Mouse (Mus musculus) stomach, embryonic 15.5 days (tissue): ENCODE measurements around the gene Foxred1. TPM values are rescaled to one million over a fixed set of nuclear protein-coding genes. Genes with fewer than 3 reads are reported as not detected.

ENCODE experiments used
- ATAC-seq: fragments of 200-750 bp; cut with Nextera tagmentation; 2 replicates; pipeline ENCODE4 v1.8.0; 2017; ENCODE audit warnings: low read depth, moderate number of reproducible peaks, moderate TSS enrichment; ENCODE audit not compliant: insufficient read depth, low FRiP score
- H3K27ac ChIP-seq: fragments of 300-500 bp; sonication (generic); 2 replicates; pipeline ENCODE4 v1.5.1; 2015; ENCODE audit warnings: mild to moderate bottlenecking, inconsistent platforms
- H3K27me3 ChIP-seq: fragments of 300-500 bp; sonication (generic); replicated peaks from 2 replicates; pipeline ENCODE4 v1.6.1; 2015; ENCODE audit warnings: inconsistent platforms
- H3K36me3 ChIP-seq: fragments of 300-500 bp; sonication (generic); 2 replicates; pipeline ENCODE4 v1.6.1; 2015; ENCODE audit warnings: inconsistent platforms
- H3K4me1 ChIP-seq: fragments of 300-500 bp; sonication (generic); 2 replicates; pipeline ENCODE4 v1.6.1; 2015; ENCODE audit warnings: inconsistent platforms
- H3K4me2 ChIP-seq: fragments of 300-500 bp; sonication (generic); 2 replicates; pipeline ENCODE4 v1.6.1; 2015; ENCODE audit warnings: mild to moderate bottlenecking, inconsistent platforms
- H3K4me3 ChIP-seq: fragments of 300-500 bp; sonication (generic); replicated peaks from 2 replicates; pipeline ENCODE4 v1.5.1; 2015; ENCODE audit warnings: inconsistent platforms
- H3K9ac ChIP-seq: fragments of 300-500 bp; sonication (generic); 2 replicates; pipeline ENCODE4 v1.6.1; 2015; ENCODE audit warnings: inconsistent platforms
- H3K9me3 ChIP-seq: fragments of 300-500 bp; sonication (generic); 2 replicates; pipeline ENCODE4 v1.6.1; 2016; ENCODE audit warnings: inconsistent platforms
- WGBS: fragments of 180-500 bp; shearing (Covaris S2); methylation state at CpG from one replicate; pipeline ENCODE4 v1.1.7; 2015; 5-methylcytosine and 5-hydroxymethylcytosine counted together
- polyA plus RNA-seq: library from polyadenylated mRNA; unstranded; fragments of >200 nt; fragmentation: Nextera tagmentation; extraction: Ambion mirVana; gene quantifications from 2 replicates; pipeline ENCODE4 v1.2.1, GENCODE M21; 2015

The Foxred1 gene
- polyA plus RNA-seq, 1 experiment from 2014 or later = 39.7 TPM

DNA sequence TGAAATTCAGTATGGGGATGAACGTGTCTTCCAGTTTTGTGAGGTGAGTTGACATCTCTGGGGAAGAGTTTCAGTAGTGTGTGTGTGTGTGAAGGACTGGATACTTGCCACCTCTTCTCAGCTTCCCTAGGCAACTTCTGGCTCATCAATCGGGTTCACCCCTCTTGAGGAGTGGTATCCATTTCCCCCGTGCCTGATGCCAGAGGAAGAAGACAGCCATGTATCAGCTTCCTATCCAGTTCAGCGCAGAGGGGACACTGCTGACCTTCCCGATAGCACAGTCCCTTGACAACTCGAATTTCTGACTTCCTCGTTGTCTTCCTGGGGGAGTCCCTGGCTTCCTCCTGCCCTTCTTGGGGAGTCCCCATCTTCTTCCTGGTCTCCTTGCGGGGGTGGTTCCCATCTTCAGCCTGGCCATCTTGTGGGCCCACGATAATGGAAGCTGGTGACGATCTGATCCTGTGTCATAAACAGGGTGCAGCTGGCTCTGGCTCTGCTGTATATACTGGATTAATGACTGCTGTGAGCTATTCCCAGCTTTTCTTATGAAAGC lies 23.4 kb downstream of the Foxred1 start:
- WGBS = 81% methylated on average over 10 of the region's 10 CpGs

DNA sequence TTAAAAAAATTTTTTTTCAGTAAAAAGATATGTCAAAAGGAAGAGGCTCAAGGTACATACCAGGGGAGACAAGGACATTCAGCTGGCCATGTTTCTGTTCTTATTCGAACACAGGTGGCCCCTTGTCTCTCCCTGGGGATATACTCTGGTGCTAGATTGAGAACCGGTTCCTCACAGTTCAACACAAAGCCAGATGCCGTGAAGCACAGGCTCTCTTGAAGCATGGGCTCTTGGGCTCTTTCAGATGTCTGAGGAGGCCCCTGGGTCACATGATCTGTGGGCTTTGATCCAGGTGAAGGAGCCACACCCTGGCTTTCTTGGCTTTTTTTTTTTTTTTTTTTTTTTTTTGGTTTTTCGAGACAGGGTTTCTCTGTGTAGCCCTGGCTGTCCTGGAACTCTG lies 24.4 kb downstream of the Foxred1 start:
- Histone ChIP-seq H3K36me3 (peaks cover 6% of the 10 kb centered on the region), H3K4me3 (no peak overlapping the region), H3K4me1 (no peaks in the 10 kb centered on the region), H3K4me2 (no peak overlapping the region), H3K27ac (no peak overlapping the region), H3K9me3 (no peaks in the 10 kb centered on the region), H3K27me3 (no peaks in the 10 kb centered on the region), H3K9ac (no peak overlapping the region)
- no peak for ATAC-seq
- 75% methylated on average over 3 of the region's 4 CpGs for WGBS

More for the DNA sequence above, 23.4 kb downstream of the Foxred1 start:
- ATAC-seq = no peak
- Histone ChIP-seq H3K27ac (no peak overlapping the region), H3K9me3 (no peaks in the 10 kb centered on the region), H3K36me3 (peaks cover 6% of the 10 kb centered on the region), H3K4me3 (no peak overlapping the region), H3K9ac (no peak overlapping the region), H3K4me1 (no peaks in the 10 kb centered on the region), H3K4me2 (no peak overlapping the region), H3K27me3 (no peaks in the 10 kb centered on the region)

DNA sequence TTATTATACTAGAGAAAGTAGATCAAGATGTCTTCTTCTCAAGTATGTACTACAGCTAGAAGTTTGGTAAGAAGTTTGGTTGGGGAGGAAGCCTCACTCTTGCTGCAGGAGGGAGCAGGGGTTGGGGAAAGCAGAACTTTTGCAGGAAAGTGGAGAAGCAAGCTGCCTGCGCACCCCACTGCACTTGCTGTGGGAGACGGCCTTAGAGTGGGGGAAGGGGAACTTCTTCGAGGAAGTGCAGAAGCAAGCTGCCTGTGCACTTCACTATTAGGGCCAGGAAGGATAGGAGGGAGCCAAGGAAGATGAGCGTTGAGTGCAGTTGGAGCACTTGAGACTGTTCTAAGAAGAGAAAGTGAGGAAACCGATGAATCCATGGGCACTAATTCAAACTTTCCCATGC lies 27.5 kb downstream of the Foxred1 start:
- no peak overlapping the region for H3K4me3 ChIP-seq
- H3K27me3 ChIP-seq = no peaks in the 10 kb centered on the region
- H3K4me1 ChIP-seq = no peaks in the 10 kb centered on the region
- 72% methylated on average over 5 of the region's 5 CpGs for WGBS
- no peak for ATAC-seq
- H3K27ac ChIP-seq = no peak overlapping the region
- H3K36me3 ChIP-seq = no peaks in the 10 kb centered on the region
- H3K4me2 ChIP-seq = no peak overlapping the region
- no peak overlapping the region for H3K9ac ChIP-seq
- no peaks in the 10 kb centered on the region for H3K9me3 ChIP-seq

DNA sequence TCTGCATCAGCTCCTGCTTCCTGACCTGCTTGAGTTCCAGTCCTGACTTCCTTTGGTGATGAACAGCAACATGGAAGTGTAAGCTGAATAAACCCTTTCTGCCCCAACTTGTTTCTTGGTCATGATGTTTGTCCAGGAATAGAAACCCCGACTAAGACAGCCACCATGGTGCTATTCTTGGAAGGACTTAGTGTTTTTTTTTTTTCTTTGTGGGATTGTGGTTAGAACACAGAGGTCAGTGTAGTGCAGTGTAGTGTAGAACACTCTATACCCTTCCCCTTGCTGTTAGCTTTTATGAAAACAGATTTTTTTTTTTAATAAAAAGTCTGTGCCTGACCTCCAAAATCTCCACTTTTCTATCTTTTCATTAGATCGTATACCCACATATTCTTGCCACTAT lies 28.0 kb downstream of the Foxred1 start:
- Histone ChIP-seq H3K9me3 (no peaks in the 10 kb centered on the region), H3K9ac (no peak overlapping the region), H3K27me3 (no peaks in the 10 kb centered on the region), H3K4me3 (no peak overlapping the region), H3K36me3 (no peaks in the 10 kb centered on the region), H3K4me1 (no peaks in the 10 kb centered on the region), H3K27ac (no peak overlapping the region), H3K4me2 (no peak overlapping the region)
- WGBS = 78% methylated on average over 2 of the region's 2 CpGs
- ATAC-seq = no peak

DNA sequence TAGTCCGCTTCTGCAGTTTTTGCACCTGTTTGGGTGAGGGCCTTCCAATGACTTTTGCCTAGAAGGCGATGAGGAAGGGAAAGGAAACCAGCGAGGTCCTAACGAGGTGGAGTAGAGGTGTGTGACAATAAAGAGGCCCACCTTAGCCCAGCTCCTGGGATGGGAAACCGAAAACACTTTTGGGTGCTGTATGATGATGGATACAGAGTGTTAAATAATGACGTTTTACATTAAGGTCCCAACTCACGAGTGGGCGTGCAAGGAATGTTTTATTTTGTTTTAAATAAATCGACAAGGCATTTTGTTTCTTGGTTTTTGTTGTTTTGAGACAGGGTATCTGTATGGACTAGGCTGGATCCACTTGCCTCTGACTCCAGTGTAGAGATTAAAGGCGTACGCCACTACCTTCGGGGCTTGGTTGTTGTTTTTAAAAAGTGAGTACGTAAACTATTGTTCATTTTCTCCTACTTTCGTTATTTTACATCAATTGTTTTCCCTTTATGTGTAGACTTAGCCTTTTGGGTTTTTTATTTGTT lies 34.7 kb downstream of the Foxred1 start:
- peak overlapping the region; percentile 94; the same call in 1 of the 2 replicates for H3K27ac ChIP-seq
- no peaks in the 10 kb centered on the region for H3K27me3 ChIP-seq
- peak overlapping the region; percentile 61 for H3K4me2 ChIP-seq
- no peaks in the 10 kb centered on the region for H3K4me1 ChIP-seq
- WGBS = 47% methylated on average over 14 of the region's 14 CpGs
- peak overlapping the region; percentile 74 for H3K4me3 ChIP-seq
- no peaks in the 10 kb centered on the region for H3K9me3 ChIP-seq
- H3K36me3 ChIP-seq = no peaks in the 10 kb centered on the region
- ATAC-seq = no peak
- H3K9ac ChIP-seq = no peak overlapping the region

DNA sequence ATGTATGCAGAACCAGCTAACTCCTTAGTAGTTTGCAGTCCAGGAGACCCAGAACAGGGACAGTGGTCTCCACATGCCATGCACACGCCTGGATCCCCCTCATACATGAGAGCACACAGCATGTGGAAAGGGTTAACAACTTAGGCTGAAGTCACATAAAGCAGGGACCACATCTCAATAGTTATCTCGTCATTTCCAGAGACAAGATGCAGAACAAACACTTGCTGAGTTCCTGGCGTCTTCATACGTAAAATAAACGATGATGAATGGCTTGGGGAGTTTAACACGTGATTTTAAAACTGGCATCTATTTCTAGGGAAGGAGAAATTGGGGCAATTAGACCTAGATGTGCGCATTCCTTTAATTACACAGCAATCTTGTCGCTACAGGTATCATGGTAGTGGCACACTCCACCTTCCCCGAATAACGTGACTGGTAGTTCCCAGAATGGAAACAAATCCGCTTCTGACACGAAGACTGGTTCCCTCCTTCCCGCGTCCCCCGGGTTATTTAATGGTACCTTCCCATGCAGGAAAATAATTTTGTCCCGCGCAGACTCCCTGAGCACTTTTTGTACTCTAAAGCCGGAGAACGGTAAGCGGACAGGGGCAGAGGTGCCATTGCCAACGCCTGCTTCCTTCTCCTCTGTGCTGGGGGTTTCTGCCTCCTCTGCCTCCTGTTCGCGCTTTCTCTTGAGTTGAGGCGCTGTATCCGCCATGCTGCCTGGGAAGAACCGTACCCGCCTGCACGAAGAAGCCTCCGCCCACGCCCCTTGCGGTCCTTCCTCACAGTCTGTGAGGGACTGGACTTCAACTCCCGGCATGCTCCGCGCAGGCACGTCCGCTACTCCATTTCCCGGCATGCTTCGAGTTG lies 35.4 kb downstream of the Foxred1 start, which contains the start of gene Dcps:
Gene Dcps, minus strand, starts transcription at position 811 of the 873 bp plus-strand sequence.
- under 1% methylated on average over 38 of the region's 38 CpGs for WGBS
- H3K27ac ChIP-seq = peak within 1 kb of the TSS; percentile 94
- peak; percentile 96 for ATAC-seq

DNA sequence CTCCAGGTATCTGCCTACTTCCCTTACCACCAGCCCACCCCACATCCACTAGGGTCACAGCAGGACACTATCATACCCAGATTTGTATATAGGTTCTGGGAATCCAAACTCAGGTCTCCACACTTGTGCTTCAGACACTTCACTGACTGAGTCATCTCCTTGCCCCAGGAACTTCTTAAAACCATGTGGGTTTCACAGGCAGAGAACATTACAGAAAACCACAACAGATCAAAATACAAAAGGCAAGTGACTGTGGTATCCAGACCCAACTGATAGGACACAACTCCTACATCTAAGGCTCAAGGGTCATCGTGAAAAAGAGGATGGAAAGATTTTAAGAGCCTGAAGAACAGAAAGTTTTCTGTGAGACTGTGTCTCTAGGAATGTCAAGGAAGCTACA lies 37.5 kb downstream of the Foxred1 start:
- Histone ChIP-seq H3K9me3 (no peaks in the 10 kb centered on the region), H3K36me3 (0 out of 2 replicates have a peak, but pooled peaks cover 5% of the 10 kb centered on the region), H3K4me3 (no peak overlapping the region), H3K4me1 (no peaks in the 10 kb centered on the region), H3K9ac (no peak overlapping the region), H3K27ac (no peak overlapping the region), H3K27me3 (no peaks in the 10 kb centered on the region), H3K4me2 (no peak overlapping the region)
- no peak for ATAC-seq
- WGBS = 83% methylated on average over 1 of the region's 1 CpGs

More for the DNA sequence above, 35.4 kb downstream of the Foxred1 start, which contains the start of gene Dcps:
- Histone ChIP-seq H3K4me1 (no peaks in the 10 kb centered on the region), H3K36me3 (no peaks in the 10 kb centered on the region), H3K4me2 (peak within 1 kb of the TSS; percentile 61), H3K4me3 (peak within 1 kb of the TSS; percentile 74), H3K27me3 (no peaks in the 10 kb centered on the region), H3K9ac (peak within 1 kb of the TSS; percentile 71; the same call in 1 of the 2 replicates), H3K9me3 (no peaks in the 10 kb centered on the region)

DNA sequence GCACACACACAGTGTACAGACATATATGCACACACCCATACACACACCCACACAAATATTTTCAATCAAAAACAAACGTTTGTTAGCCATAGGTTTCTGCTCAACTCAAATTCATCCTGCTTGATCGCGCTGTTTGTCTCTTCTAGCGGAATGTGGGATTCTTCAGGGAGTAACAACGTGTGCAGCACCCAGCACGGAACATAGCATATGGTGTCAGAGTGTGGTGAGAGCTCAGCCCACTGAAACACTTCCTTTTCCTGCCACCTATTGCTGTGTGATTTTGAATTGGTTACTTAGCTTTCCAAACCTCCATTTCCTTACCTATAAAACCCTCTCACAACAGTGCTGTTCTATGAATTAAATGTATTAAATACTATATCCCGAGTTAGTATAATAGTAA lies 40.8 kb downstream of the Foxred1 start:
- 89% methylated on average over 7 of the region's 7 CpGs for WGBS
- H3K9ac ChIP-seq = no peak overlapping the region
- no peak overlapping the region for H3K4me3 ChIP-seq
- no peak overlapping the region for H3K4me2 ChIP-seq
- H3K4me1 ChIP-seq = no peaks in the 10 kb centered on the region
- H3K36me3 ChIP-seq = 0 out of 2 replicates have a peak, but pooled peaks cover 12% of the 10 kb centered on the region
- ATAC-seq = no peak
- H3K27ac ChIP-seq = no peak overlapping the region
- no peaks in the 10 kb centered on the region for H3K9me3 ChIP-seq
- H3K27me3 ChIP-seq = no peaks in the 10 kb centered on the region

DNA sequence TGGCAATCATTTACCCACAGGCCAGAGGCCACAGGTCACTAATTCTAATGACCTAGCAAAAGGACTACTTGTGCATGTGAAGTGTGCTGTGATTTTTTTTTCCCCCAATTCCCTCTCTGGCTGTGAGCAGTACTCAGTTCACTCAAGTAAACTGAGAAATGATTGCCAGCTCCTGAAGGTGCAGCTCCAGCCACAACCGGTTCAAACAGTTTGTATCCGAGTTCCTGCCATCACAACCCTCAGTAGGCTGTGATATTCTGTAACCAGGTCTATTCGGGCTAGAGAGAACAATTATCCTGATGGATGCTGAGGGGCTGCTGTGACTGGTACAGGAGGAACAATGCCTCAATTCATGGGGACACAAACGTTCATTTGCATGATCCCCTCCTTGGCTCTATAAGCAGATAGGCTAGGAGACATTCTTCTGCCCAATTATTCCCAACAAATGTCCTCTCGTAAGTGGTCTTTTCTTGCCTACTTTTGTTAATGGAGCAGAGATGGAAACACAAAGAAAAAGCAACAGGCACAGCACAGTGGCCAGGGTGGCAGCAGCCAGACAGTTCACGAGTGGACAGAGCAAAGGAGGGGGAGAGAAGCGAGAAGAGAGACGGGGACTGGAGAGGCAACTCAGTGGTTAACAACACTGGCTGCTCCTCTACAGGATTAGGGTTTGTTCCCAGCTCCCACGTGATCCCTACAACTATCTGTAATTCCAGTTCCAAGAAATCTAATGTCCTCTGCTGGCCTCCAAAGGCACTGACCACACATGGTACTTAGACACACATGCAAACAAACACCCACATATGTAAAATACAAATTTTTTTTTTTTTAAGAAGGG lies 43.8 kb downstream of the Foxred1 start:
- Histone ChIP-seq H3K4me3 (no peak overlapping the region), H3K27me3 (no peaks in the 10 kb centered on the region), H3K4me2 (no peak overlapping the region), H3K4me1 (no peaks in the 10 kb centered on the region), H3K9ac (no peak overlapping the region), H3K9me3 (no peaks in the 10 kb centered on the region), H3K36me3 (0 out of 2 replicates have a peak, but pooled peaks cover 12% of the 10 kb centered on the region), H3K27ac (no peak overlapping the region)
- no peak for ATAC-seq
- WGBS = 58% methylated on average over 9 of the region's 9 CpGs

DNA sequence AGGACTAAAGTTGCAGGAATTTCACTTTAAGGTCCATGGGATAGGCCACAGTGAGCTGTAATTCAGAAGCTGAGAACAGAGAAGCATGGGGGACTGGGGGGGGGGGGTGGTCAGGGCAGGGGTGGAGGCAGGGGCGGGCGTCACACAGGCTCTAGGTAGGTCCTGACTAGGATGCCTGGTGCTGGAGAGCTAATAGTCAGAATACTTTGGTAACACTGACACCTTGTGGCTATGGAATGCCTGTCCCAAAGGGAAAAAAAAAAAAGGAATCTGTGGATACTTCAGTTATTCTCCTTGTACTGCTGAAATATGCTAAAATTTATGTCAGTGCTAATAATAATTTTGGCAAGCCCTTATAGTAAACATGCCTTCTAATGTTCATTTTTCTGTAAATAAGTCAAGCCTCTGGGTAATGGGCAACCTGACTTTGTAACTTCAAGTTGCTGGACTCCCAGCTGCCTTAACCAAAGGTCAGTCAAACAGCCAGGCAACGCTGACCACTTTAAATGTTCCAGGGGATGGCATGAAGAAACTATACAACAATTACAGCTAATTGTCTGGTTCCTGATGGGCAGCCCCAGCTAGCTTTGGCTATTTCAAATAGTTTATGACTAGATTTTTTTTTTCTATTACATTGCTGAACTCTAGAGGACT lies 44.6 kb downstream of the Foxred1 start:
- peak; percentile 61; the same call in 1 of the 2 replicates for ATAC-seq
- no peaks in the 10 kb centered on the region for H3K27me3 ChIP-seq
- H3K4me2 ChIP-seq = no peak overlapping the region
- 0 out of 2 replicates have a peak, but pooled peaks cover 12% of the 10 kb centered on the region for H3K36me3 ChIP-seq
- WGBS = 25% methylated on average over 3 of the region's 3 CpGs
- no peaks in the 10 kb centered on the region for H3K9me3 ChIP-seq
- H3K9ac ChIP-seq = no peak overlapping the region
- no peak overlapping the region for H3K27ac ChIP-seq
- H3K4me3 ChIP-seq = no peak overlapping the region
- H3K4me1 ChIP-seq = no peaks in the 10 kb centered on the region
